Mouse (Mus musculus): ENCODE measurements around the gene Elk4.

Gene Elk4

DNA sequence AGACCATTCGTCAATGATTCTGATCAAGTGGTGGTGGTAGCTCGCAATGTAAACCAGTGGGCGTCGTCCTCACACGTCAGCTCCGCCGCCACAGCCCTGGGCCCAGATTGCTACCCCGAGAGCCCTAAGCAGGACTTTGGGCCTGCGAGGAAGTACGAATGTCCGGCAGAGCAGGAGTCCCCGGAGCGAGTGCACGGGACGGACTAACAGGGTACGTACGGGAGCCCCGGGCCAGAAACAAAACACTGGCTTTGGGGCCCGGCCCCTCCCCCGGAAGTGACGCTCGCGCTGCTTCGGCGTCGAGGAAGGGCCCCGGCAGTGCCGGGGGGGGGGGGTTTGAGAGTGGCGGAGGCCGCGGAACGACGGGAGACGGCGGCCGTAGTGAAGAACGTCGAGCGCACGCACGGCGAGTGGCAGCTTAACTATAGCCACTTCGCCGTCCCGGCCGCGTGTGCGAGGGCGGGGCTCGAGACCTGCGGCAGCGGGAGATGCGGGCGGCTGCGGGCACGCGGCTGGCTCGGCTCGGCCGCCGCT lies at the start of gene Elk4:
Gene Elk4 (plus strand): TSS at position 326 of the 534 bp plus-strand sequence.
- DNase-seq (ENCODE audit: low read depth, low spot score), result peak; percentile 90

DNA sequence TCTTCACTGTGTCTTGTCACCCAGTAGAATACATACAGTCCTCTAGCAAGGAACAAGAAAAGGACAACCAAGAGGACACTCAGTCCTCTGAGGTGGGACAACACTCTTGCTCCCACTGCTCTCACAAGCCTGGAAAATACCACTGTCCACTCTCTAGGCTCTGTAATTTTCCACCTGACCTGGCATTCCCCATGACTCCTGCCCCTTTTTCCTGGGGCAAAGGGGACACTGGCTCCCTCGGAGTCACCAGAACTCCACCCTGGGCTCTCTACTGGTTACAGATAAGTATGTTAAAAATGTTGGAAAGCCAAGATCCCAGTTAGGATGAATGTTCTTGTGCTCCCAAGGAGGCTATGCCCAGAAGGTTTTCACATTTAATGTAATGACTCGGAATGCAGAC lies 46.4 kb upstream of the Elk4 start:
- no peak for DNase-seq (ENCODE audit: low read depth, low spot score)

DNA sequence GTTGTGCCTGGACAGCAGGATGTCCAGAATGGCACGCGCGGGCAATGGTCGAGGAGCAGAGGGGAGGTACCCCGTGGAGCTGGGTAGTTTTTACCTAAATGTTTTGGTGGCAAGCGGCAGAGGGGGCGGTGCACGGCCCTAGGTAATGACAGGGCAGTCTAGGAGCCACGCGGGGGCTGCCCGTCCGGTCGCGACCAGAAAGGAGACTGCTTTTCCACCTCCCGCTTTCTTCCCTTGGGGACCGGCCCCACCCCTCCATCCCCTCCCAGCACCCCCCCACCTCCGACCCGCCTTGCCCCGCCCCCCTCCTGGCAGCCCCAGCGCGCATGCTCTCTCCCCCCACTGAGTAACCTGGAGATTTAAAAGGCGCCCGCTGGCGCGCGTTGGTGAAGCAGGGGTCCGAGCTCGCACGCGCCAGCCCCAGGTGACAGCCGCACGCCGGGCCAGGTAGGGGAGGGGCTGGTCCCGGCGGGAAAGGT lies 44.8 kb upstream of the Elk4 start, which contains the start of gene Slc45a3:
Gene Slc45a3 (plus strand): TSS at position 362 of the 479 bp plus-strand sequence.
- no peak for DNase-seq (ENCODE audit: low read depth, low spot score)

DNA sequence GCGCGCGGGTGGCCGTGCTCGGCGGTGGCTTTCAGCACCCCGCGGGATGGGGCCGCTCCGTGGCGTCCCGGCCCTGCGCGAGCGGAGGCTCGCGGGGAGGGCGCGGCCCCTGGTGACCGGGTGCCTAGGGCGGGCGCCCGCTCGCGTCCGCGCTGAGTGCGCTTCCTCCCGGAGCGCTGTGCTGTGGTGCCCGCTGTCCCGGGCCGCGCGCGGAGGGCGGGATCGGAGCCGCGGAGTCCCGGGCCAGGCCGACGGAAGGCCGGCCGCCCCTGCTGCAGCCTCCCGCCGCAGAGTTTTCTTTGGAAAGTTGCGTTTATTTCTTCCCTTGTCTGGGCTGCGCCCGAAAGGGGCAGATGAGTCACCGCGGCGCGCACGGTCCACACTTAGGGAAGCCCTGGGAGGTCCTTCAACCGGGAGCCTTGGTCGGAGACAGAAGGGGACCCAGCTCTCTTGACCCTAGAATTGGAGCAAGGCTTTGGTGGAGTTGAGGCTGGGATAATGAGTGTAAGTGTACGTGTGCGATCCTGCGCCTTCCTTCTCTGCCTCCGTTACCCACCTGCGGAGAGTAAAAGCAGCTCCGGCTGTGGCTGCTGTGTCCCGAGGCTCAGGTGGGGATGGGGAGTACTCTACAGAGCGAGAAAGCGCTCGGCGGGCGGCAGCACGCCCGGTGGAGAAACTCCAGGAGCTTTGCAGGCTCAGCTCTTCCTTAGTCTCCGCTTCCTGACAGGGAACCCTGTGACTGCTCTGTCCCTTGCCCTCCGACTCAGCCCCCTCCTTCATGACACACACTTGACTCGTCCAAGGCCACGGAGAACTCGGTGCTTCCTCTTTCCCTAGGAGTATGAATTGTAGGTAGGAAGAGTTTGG lies 44.1 kb upstream of the Elk4 start:
- no peak for DNase-seq (ENCODE audit: low read depth, low spot score)

DNA sequence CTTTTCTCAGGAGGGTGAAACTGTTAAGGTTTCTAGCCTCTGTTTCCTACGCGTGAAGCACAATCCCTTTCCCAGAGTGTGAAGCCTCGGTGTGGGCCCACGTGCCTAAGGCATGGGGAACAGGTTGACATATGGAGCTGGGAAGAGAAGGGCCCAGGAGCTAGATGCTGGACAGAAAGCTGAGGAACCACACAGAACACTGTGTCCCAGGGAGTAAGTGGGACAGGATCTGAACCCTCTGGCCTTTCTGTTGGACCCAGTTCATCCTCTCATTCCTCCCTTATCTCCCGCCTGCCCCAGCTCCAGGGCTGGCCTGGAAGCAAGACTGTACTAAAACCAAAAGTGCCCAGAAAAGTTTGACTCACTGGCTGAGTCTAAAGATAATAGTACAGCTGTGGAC lies 43.3 kb upstream of the Elk4 start:
- DNase-seq (ENCODE audit: low read depth, low spot score), result no peak

DNA sequence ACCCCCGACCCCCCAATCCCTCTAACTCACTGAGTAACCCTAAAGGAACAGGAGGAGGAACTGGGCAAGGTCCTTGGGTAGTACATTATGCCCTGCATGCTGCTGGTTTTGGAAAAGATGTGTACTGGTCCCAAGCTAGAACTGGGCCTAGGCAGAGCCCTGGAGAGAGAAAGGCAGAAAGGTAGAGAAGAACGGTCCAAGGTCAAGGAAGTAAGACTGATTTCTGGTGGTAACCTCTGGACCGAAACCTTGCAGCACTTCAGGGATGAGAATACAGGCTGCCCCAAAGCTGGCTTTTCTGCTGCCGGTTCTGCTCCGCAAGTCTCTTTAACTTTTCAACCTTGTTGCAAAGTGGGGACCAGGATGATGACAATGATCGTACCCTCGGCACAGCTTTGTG lies 42.8 kb upstream of the Elk4 start:
- DNase-seq (ENCODE audit: low read depth, low spot score), result no peak

DNA sequence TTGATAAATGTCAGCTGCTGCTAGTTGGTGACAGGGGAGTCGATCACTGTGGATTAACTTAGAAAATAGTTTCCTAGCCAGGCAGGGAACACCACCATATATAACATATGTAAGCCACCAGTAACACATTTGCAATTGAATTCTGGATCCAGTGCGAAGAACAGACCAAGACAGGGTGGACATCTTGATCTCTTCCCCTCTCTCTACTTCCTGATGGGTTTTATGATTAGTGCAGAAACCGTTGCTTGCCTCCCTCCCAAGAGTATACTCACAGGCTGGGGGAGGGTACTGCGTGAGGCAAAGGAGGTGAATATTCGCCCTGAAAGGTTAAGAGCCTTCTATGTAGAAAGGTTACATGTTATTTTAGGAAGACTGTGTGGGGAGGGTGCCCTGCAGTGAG lies 41.6 kb upstream of the Elk4 start:
- DNase-seq (ENCODE audit: low read depth, low spot score), result no peak

DNA sequence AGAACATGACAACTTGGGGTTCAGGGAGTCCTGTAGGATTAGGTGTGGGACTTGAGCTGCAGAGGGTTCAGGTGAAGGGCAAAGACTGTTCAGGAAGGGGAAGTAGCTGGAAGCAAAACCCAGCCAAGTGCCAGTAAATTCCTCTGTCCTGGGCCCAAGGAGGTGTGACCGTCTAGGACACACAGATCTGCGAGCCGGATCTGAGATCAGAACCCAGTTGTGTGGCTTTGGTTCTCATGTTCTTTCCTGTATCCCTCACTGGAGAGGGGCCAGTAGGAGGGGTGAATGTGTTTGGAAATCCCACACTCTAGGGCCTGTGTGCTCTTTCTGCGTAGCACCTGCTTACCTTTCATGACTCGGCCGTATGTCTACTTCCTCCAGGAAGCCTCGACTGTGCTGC lies 40.1 kb upstream of the Elk4 start:
- no peak for DNase-seq (ENCODE audit: low read depth, low spot score)

DNA sequence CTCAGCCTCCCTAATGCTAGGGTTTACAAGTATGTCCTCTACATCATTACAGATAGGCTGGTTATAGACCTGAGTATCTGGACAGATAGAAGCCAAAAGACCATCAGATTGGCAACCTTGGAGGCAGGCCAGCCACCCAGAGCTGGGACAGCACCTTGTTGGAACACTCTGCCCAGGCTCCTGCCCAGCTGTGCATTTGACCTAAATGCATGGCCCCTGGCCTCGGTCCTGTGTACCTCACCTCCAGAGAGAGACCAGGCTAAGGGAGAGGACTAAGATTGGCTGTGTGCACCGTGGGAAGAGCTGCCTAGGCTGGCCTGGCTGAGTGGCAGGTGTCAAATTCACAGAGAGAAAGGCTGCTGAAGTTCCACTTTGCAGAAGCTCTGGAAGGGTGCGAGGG lies 38.9 kb upstream of the Elk4 start:
- DNase-seq (ENCODE audit: low read depth, low spot score), result no peak

DNA sequence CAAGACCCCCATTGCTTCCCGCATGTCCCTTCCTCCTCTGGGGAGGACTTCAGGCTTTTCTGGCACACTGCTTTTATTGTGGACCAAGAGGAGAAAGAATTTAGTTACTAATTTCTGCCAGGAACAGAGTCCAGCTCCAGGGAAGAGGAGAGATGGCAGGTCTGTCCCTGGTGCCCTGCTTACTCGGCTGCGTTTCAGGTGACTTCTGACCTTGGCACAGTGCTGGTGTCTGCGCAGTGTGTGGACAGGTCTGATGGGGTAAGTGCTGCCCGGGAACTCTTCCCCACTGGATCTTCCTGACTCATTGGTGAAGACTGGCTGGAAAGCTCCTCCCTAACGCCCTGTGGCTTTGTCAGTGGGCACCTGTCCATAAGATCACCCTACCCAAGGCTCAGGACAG lies 38.4 kb upstream of the Elk4 start:
- no peak for DNase-seq (ENCODE audit: low read depth, low spot score)

DNA sequence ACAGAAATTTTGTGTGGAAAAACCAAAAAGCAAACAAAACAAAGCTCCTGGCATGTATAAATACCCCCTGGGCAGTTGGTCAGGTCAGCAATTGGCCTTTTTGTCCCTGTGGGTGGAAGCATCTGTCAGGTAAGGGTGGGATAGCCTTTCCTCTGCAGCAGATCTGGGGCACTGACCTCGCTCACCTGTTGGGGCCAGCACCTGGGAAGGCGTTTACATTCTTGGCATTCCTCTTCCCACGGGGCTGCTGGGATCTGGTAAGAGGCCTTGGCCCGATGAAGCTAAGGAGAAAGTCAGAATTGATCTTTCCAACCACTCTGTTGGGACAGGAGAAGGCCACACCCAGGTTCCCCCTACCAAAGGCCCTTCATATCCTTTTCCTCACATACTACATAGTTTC lies 37.6 kb upstream of the Elk4 start:
- DNase-seq (ENCODE audit: low read depth, low spot score), result no peak

DNA sequence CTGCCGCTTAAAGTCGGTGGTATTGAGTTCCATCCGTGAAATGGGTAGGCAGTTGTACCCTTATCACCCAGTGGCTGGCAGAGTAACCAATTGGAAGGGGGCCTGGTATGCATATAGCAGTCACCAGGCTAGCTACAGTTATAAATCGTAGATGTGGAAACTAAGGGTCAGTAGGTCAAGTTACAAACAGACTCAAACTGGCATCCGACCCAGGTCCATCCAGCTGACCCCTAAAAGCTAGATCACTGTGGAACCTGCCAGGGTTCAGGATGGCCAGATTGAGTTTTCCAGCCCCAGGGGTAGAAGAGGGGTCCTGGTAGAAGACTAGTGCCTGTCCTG lies 37.1 kb upstream of the Elk4 start:
- DNase-seq (ENCODE audit: low read depth, low spot score), result no peak

DNA sequence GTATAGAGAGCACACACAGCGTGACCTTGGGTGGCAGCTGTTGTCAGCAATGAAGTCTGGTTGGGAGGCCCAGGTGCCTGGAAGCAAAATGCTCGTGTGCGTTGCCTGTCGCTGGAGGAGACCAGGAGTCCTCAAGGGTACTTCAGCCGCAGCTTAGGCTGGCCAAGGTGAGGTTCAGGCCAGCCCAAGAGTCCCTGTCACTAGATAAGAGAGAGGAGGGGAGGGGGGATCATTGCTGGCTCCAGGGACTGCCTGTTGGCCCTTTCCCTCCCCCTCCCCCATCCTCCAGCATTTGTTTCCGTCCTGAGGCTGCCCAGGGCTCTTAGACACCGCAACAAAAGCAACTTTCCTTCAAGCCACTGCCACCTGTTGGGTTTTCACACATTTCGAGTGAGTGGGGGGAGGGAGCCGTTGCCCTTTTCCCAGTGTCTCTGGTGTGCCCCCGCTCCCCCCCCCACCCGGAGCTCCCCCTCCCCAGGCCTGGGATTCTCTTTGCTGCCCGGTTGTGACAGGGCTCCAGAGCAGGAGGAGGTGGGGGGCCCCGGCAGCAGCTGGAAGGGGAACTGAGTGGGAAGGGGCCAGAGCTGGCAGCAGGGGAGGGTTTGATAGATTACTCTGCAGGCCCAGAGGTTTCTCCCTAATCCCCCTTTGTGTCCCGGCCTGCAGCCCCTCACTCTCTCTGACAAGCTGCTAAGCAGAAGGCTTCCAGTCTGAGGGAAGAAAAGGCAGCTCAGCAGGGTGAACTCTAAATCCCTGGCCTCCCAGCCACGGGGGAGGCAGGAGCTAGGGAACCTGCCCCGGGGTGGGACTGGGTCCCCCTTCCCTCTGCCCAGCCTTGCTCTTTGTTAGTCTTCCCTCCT lies 36.5 kb upstream of the Elk4 start:
- no peak for DNase-seq (ENCODE audit: low read depth, low spot score)

DNA sequence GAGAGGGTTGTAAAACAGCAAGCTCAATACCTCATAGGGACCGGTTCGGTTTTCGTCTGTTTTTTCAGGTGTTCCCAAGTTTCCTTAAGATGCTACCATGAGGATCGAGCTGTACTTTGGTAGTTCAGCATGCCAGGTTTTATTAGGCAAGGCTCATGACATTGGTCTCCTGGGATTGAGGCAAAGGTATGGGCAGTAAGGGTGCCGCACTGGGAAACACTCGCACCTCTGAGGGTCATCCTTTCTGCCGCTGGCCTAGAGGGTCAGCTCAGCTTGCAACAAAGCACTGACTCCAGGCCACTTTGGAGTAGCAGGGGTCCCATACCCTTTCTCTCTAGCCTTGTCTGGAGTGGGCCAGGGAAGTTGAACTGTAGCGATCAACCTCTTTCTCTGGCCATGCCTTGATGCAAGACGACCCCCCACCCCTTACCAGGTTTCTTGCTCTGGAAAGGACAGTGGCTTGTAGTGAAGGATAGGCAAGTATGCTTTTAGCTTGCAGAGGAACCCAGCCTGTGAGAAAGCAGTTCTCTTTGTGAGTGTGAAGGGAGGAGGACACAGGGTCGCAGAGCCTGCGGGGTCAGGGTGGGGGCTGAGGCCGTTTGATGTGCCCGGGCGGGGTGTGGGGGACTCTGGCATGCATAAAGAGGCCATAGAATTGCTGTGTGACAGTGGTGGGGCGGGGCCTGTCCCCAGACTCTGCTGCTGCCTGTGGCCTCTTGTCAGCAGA lies 35.5 kb upstream of the Elk4 start:
- no peak for DNase-seq (ENCODE audit: low read depth, low spot score)

DNA sequence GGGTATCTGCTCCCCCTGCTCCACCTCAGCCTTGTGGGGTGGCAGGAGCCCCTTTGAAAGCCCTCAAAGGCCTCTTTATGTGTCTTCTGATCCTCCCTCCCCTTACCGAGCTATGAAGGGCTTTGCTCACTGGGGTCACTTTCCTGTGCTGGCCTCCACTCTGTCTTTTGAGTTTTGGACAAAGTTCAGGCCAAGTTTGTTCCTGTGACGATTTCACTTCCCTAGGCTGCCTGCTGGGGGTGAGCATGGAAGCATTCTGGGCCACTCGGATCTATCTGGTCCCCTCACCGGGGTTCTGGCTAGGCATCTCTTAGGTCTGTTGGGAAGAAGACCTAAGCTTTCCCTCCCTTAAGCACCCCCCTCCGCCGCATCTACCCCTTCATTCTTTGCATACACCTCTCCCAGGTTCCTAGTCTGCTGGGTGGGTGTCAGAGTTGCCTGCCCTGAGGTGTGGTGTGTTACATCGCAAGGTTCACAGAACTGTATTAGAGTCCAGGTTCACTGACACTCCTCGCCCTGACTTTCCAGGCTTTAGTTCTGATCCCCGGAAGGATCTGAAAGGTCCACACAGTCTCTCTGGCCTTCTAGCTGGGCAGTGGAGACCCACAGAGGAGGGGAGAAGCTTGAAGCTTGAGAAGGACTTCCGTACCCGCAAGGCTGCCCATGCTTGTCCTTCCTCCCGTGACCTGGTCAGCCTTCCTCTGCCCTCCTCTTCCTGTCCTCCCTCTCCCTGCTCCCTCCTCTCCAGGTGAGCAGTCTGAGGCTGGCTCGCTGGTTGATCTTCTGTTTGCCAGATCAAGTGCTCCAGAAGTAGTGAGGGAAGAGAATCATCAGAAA lies 34.7 kb upstream of the Elk4 start:
- DNase-seq (ENCODE audit: low read depth, low spot score), result no peak

DNA sequence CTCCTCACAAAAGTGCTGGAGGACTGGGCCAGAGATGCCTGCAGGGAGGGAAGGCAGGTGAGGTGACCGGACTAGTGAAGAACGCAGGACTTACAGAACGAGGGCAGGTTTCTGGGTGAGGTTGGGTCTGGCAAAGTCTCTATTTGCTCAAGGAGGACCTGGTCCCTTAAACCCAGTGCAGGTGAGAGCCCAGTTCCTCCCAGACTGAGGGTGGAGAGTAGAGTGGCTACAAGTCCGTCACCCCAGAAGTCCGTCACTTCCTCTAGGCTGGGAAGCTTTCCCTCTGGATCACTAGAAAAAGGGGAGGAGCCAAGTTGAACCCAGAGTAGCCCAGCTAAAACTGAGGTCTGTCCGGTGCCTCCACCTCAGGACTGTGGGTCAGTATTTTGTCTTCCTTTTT lies 33.4 kb upstream of the Elk4 start:
- DNase-seq (ENCODE audit: low read depth, low spot score), result no peak

DNA sequence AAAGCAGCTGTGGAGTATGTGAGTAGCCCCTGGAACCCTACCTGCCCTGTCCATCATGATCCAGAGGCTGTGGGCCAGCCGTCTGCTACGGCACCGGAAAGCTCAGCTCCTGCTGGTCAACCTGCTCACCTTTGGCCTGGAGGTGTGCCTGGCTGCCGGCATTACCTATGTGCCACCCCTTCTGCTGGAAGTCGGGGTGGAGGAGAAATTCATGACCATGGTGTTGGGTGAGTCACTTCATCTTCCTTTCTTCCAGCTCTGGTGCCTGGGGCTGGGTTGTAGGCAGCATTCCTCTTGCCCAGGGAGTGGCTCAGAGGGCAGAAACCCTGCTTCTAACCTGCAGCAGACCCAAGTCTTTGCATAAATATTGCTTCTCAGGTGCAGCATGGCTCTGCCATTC lies 30.5 kb upstream of the Elk4 start:
- no peak for DNase-seq (ENCODE audit: low read depth, low spot score)

DNA sequence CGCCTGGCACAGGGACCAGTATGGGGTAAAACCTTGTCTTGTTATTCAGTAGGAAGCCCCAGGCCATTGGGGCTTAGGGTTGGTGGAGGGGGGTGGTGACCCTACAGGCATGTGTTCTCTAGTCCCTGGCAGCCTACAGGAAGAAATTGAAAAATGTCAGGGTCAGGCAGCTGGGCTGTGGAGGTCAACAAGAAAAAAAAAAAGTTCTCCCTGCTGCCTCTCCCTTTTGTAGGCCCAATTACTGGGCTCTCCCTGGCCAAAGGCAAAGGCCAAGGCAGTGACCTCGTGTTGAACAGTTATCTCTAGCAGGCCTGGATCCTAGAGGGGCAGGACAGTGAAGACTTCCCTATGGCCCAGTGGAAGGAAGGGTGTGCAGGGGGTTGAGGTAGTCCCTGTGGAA lies 26.9 kb upstream of the Elk4 start:
- DNase-seq (ENCODE audit: low read depth, low spot score), result no peak

DNA sequence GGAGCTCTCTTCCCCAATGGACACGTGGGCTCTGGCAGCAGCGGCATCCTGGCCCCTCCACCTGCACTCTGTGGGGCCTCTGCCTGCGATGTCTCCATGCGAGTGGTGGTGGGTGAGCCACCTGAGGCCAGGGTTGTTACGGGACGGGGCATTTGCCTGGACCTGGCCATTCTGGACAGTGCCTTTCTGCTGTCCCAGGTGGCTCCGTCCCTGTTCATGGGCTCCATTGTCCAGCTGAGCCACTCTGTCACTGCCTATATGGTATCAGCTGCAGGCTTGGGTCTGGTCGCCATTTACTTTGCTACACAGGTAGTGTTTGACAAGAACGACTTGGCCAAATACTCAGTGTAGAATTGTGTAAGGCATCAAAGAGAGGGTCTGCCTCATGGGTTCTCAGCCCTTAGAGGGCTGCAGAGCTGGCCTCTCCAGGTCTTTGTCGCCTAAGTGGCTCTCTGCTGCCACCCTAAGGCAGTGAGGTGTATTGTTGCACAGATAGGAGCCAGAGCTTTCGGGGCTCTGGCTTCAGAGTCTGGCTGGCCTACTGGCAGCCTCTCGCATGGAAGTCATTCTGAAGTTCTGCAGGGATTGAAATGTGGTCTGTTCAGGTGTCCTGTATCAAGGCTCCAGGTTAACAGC lies 25.9 kb upstream of the Elk4 start:
- DNase-seq (ENCODE audit: low read depth, low spot score), result peak; percentile 67

DNA sequence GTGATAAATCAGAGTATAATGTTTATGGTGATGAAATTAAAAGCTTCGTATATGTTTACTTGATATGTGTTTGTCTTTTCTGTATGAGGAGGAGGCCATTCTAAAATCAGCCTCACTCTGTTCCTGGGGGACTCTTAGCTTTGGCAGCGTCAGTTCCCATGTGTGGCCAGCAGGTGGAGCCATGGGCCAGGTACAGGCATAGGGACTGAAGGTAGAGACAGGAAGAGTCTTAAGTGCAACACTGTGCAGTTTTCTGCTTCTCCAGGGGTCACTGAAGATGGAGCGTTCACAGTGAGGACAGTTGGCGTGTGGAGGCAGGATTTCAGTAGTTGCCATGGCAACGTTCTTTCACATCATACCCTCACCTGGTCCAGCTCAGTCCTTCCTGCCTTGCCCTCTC lies 24.5 kb upstream of the Elk4 start:
- peak; percentile 53 for DNase-seq (ENCODE audit: low read depth, low spot score)
